Mouse (Mus musculus) left cerebral cortex, postnatal 4 days (tissue): ENCODE data around the gene Pcsk5. TPM values are rescaled to one million over a fixed set of nuclear protein-coding genes. Genes with fewer than 3 reads are reported as not detected.

Experiments
- DNase-seq: peaks from one replicate; pipeline ENCODE4 v3.0.0-alpha.2; 2022
- intact Hi-C: fragments of 180-260 bp; cut with DNase I; formaldehyde crosslinking; loops from one replicate; pipeline ENCODE4 v1.15.1; 2025
- total RNA-seq, 2 experiments: library from RNA; stranded (reverse); gene quantifications; 2 replicates each; pipeline ENCODE4 v1.2.3; 2021

Gene Pcsk5
- total RNA-seq, 2 experiments from 2014 or later = 16.9 to 17.4 TPM

DNA sequence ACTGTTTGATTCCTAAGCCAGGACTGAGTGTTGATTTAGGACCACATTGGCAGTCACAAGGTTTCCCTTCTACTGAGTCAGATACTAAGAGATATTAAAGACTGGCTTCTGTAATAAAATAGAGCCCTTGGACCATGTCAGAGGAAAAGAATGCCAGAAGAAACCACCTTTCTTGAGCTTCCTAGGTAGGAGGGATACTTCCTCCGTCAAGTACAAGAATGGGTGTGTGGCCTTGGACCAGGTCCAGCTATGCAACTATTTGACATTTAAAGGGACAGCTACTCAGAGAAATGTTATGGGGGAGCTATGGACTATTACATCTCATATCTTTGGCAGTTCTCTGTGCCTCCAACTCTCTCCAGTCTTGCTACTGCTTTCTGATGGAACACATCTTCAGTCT is 244.6 kb downstream of the Pcsk5 start:
- DNase-seq = peak; percentile 14
- intact Hi-C loops = no loop called here

DNA sequence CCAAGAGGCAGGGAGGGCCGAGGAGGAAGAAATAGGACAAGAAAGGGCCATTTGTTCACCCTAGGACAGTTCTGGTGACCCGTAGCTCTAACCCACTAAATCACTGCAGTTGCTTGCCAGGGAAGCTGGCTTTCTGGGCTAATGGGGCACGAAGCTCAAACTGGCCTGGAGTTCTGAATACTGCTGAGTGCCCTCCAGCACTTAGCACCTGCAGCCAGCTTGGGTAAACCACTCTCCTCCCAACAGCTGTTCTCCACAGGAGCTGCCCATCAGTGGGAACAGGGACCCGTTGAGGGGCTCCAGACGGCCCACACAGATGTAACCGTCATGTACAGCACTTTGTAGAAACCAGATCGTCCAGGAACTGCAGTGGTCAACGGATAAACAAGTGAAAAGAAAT is 246.1 kb downstream of the Pcsk5 start:
- peak; percentile 33 for DNase-seq
- intact Hi-C loops = no loop called here

DNA sequence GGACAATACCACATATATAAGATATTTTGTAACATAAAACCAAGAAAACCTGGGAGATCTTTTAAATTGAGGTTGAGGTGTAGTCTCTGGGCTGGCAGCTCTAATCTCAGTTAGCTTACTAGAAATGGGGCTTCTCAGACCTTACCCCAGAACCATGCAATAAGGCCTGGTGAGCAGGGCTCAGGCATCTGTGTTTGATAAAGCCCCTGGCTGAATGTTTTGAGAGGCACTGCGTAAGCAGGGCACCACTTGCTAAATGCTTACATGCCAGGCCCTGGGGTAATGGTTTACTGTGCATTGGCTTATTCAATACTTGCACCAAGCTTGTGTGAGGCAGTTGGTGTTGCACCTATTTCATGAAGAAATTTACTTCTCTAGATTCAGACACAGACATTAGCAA is 247.1 kb downstream of the Pcsk5 start:
- intact Hi-C loops = no loop called here

GRCm38 (mm10) chr19:17577412-17577811 is 260.0 kb downstream of the Pcsk5 start:
- no peak for DNase-seq

More for the DNA sequence above, 247.1 kb downstream of the Pcsk5 start:
- DNase-seq = no peak

GRCm38 (mm10) chr19:17574564-17574963 is 262.9 kb downstream of the Pcsk5 start:
- no peak for DNase-seq
- intact Hi-C loops = no loop called here

More at GRCm38 (mm10) chr19:17577412-17577811, 260.0 kb downstream of the Pcsk5 start:
- intact Hi-C loops = loop anchor here (5.0 kb wide), 1 partner anchor 1050 kb away; no protein-coding TSS in a partner anchor

GRCm38 (mm10) chr19:17572315-17572714 is 265.1 kb downstream of the Pcsk5 start:
- DNase-seq = no peak
- intact Hi-C loops = no loop called here

DNA sequence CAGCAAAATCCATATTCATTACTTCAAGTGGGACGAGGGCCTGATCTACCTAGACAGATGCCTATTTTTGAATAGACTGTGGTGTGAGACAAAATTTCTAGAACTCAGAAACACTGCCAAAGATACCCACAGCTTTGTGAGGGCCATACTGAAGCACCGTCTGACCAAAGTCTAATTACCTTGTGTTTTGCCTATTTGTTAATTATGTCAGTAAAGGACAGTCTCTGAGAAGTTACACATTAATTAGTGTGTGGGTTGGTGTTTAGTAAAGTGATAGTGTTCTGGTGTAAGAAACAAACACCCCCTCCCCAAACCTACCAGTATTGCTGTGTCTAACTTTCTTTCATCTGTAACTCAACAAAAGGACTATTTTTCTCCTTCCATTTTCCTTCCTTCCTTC is 266.5 kb downstream of the Pcsk5 start:
- no peak for DNase-seq
- intact Hi-C loops = no loop called here

DNA sequence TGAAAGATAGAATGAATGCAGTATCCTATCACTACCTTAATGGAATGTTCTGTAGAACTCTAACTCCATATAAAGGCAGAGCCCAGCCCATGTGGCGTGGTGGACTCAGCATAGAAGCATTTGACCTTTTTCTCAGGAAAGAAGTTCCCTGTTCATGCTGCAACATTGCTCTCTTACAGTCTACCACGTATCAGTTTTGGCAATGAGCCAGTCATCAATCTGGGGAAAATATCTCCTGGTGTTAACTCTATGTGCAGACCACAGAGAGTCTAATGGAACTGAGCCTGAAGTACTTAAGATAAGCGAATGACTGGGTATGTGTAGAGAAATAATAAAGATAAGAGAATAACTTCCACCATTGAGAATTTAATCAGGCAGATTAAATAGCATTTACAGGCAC is 270.2 kb downstream of the Pcsk5 start:
- no peak for DNase-seq
- intact Hi-C loops = no loop called here

DNA sequence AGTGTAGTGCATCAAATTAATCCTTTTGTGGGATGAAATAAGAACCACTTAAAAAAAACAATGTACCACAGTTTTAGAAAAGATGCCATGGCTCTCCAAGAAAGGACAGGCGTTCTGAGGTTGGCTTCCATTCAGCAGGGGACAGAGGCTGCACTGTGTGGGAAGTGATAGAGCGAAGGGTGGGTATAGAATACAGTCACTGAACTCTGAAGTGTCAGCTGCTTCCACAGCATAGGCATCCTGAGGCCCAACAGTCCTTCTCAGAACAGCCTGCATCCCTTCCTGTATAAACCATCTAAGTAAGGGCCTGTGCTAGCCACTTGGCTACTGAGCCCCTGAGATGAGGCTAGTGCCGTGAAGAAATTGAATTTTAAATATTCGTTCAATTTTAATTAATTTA is 271.3 kb downstream of the Pcsk5 start:
- no peak for DNase-seq
- intact Hi-C loops = no loop called here

GRCm38 (mm10) chr19:17558764-17559163 is 278.7 kb downstream of the Pcsk5 start:
- intact Hi-C loops = no loop called here
- no peak for DNase-seq

DNA sequence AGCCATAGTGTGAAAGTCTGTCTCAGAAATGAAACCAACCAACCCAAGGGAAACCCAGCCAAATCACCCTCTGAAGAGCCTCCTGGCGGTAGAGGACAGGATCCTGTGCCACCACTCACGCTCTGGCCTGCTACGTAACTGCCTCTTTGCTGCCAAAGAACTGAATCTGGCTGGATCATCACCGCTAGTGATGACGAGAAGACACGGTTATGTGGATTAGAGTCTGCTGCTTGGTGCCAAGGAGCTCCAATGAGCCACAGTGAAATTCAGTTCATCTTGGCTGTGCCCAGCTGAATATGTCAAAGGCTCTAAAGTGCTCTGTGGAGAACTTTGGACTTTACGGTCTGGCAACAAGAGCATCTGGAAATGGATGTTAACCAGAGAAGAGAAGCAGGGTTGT is 282.3 kb downstream of the Pcsk5 start:
- DNase-seq = peak; percentile 9
- intact Hi-C loops = no loop called here

DNA sequence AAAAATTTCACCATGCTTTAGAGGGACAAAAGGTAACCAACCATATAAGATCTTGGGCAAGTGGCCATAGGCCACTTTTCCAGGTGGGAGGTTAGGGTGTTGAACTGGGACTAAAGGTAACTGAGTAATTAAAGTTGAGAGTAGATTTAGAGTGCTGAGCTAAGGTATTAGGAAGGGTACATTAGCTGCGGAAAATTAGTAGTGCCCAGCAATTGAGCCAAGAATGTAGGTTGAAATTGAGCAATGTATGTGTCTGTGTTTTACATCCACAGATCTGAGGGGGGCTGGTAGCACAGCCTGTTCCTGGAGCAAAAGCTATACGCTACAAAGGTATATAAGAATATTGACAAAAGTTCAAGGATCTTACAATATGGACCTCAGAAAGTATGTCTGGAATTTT is 282.9 kb downstream of the Pcsk5 start:
- intact Hi-C loops = no loop called here
- DNase-seq = no peak

DNA sequence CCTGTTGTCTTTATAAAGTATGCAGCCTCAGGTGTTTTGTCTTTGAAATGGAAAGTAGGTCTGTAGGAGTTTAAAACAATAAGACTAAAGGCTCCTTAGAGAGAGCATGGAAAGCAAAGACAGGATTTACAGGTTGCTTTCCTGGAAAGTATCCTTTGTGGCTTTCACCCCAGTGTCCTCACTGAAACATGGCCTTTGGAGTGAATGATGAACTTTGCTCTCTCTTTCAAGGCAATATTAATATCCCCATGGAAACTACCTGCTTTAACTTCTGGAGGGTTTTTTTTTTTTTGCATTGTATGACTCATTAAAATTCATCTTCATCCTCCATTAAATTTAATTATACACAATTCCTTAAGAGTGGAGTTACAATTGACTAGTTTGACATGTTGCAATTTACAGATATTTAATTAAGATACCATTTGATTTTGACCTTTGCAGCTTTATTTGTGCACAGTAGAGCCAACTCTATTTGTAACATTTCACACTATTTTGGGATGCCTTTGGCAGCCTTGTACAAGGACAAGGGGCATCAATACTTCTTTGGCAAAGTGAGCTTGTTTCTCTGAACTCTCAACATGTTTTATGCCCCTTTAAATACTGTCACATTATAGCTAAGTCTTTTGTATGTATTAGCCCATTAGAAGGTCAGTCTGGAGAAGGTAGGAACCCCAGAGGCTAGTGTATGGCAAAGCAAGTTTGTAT is 283.9 kb downstream of the Pcsk5 start:
- intact Hi-C loops = no loop called here
- DNase-seq = no peak

DNA sequence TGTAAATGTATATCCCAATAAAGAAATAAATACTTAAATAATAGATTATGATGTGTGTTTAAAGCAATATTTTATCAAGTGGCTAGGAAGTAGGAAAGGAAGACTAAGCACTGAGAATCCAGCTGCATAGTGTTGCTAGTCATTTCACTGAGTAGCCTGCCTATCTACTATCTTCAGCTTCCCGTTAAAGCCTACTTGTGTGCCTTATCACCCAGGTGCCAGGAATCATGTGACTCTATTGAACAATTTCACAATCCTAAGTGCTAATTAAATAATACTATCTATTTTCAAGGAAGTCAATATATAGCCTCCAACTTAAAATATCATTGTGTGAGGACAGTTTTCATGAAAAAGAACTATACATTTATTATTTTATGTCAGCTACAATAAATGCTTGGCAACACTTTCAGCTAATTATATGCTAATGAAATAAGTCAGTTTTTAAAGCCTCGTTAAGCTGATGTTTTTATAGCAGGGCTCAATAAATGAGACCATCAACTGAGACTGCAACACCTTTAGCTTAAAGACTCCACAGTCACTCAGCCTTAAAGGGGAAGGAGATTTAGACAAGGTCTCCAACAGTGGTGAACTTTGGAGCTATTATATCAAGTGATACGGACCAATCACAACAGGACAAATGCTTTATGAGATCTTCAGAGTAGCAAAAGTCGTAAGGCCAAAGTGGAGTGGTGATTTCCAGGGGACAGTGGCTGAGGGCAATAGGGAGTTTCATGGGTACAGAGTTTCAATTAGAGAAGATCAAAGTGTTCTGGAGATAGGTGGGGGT is 308.5 kb downstream of the Pcsk5 start:
- DNase-seq = no peak
- intact Hi-C loops = no loop called here

- no peak for DNase-seq
- intact Hi-C loops = no loop called here
Observed at GRCm38 (mm10) chr19:17525558-17525957, 311.9 kb downstream of the Pcsk5 start.

DNA sequence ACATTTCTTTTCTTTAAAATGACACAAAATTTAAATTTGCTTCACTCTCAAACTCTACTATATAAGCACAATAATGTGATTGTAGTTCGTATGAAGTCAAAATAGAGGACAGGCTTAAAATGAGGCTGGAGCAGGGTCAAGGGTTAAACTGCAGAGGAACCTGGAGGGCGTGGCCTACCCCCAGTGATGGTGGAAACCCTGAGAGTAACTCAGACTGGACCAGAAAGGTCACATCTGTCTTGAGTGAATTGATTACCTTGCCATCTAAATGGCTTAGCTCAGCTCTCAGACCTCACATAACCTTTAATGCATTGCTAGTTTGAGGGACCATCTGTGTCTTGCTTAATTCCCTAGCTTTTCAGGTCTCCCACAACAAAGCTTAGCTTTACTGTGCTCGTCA is 323.0 kb downstream of the Pcsk5 start:
- intact Hi-C loops = no loop called here
- no peak for DNase-seq

DNA sequence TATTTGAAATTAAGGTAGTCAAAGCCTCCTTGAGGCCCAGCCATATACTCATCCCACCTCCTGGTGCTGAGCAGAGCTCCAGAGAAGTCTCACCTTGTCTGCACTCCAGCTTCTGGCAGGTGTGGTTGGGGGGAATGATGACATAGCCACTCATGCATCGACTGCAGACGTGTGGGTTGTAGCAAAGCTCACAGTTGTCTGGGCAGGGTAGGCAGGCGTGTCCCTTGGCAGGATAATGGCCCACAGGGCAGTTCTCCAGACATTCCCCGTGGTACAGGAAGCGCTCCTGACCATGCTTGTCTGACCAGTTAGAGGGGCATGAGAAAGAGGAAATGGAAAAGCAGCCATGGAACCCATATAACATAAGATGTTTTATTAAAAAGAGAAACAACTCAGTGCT is 326.1 kb downstream of the Pcsk5 start:
- no peak for DNase-seq
- intact Hi-C loops = no loop called here

DNA sequence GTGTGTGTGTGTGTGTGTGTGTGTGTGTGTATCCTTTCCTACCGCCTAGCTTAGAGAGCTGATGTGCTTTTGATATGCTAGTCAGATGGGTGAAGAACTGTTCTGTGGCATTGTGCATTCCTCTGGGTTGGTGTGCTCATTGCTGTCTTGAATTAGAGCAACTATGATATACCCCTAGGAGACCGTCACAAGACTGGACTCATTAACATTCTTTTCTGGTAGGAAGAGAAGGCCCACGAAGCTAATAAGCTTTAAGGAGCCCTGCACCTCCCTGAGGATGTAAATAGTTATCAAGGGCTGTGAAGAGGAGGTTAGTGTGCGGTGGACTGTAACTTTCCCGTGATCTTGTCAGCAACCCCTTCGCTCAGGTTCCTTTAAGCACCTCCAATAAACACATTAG is 333.2 kb downstream of the Pcsk5 start:
- intact Hi-C loops = no loop called here
- DNase-seq = no peak

DNA sequence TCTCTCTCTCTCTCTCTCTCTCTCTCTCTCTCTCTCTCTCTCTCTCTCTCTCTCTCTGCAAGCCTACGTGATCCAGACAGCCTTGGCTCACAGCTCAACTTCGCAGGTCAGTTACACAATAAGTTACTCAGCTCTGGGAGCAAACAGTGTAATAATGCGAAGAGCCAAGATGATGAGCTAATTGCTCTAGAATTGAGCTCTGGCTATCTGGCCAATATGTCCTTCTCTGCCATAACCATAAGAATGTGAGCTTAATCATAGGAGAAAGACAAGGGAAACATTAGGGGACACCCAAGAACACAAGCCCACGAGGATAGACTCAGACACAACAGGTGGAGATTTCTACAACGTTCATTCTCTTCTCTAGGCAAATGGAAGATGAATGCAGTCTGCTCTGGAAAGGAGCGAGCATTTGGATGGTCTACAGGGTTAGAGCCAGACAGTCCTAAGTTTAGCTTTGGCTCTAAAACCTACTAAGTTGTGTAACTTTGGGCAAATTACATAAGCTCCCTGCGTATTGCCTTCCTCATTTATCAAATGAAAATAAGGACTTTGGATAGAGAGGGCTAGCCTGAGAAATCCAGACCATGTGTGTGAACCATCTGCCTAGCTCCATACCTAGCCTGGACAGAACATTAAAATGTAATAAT is 338.7 kb downstream of the Pcsk5 start:
- DNase-seq = no peak
- intact Hi-C loops = no loop called here

GRCm38 (mm10) chr19:17496131-17496530 is 341.3 kb downstream of the Pcsk5 start:
- intact Hi-C loops = no loop called here
- no peak for DNase-seq

- intact Hi-C loops = no loop called here
- no peak for DNase-seq
Observed at GRCm38 (mm10) chr19:17491822-17492544, 345.4 kb downstream of the Pcsk5 start.
